Mouse (Mus musculus) MEL (cell line): ENCODE results near the gene Gid4. TPM values are rescaled to one million over a fixed set of nuclear protein-coding genes. Genes with fewer than 3 reads are reported as not detected.

Source experiments
- DNase-seq: peaks from one replicate; pipeline ENCODE4 v3.0.0; 2011; ENCODE audit warnings: low read depth, low spot score
- H3K27ac ChIP-seq: 2 replicates; pipeline ENCODE4 v1.5.1; 2012; ENCODE audit warnings: low read depth, mild to moderate bottlenecking, control low read depth, low read length, moderate library complexity; ENCODE audit not compliant: control insufficient read depth
- H3K27me3 ChIP-seq, 2 experiments: fragments of 150-350 bp in 1 of 2; sonication (generic) in 1 of 2; 2 replicates each; pipeline ENCODE4 v1.6.1; 2012; ENCODE audit warnings: low read length in 2 of 2, mild to moderate bottlenecking in 2 of 2, improper control_type of control experiment in 1 of 2, moderate library complexity in 1 of 2; ENCODE audit not compliant: insufficient read depth in 2 of 2, control insufficient read depth in 1 of 2
- H3K36me3 ChIP-seq, 2 experiments: 2 replicates each; pipeline ENCODE4 v1.6.1; 2012 to 2014; ENCODE audit warnings: low read length in 2 of 2, improper control_type of control experiment in 1 of 2, inconsistent platforms in 1 of 2, mild to moderate bottlenecking in 1 of 2; ENCODE audit not compliant: insufficient read depth in 2 of 2, control insufficient read depth in 1 of 2
- H3K4me1 ChIP-seq, 2 experiments: fragments of 150-350 bp in 1 of 2; sonication (generic) in 1 of 2; 2 replicates each; pipeline ENCODE4 v1.6.1; 2012; ENCODE audit warnings: low read length in 2 of 2, improper control_type of control experiment in 1 of 2, mild to moderate bottlenecking in 1 of 2; ENCODE audit not compliant: insufficient read depth in 2 of 2, control insufficient read depth in 1 of 2
- H3K4me3 ChIP-seq, 2 experiments: fragments of 150-350 bp in 1 of 2; sonication (generic) in 1 of 2; 2 replicates each; pipeline ENCODE4 v1.5.1; 2012; ENCODE audit warnings: low read depth in 2 of 2, low read length in 2 of 2, mild to moderate bottlenecking in 2 of 2, moderate library complexity in 2 of 2, control low read depth in 1 of 2, improper control_type of control experiment in 1 of 2; ENCODE audit not compliant: control insufficient read depth in 1 of 2, insufficient read depth in 1 of 2
- H3K79me2 ChIP-seq: 2 replicates; pipeline ENCODE4 v1.6.1; 2012; ENCODE audit warnings: mild to moderate bottlenecking, low read length, moderate library complexity; ENCODE audit not compliant: control insufficient read depth, poor library complexity, insufficient read depth
- H3K9ac ChIP-seq: 2 replicates; pipeline ENCODE4 v1.6.1; 2012; ENCODE audit warnings: low read depth, mild to moderate bottlenecking, control low read depth, low read length, moderate library complexity; ENCODE audit not compliant: control insufficient read depth, poor library complexity, severe bottlenecking
- H3K9me3 ChIP-seq: fragments of 150-350 bp; sonication (generic); replicated peaks from 2 replicates; pipeline ENCODE4 v1.6.1; 2012; ENCODE audit warnings: mild to moderate bottlenecking, low read length, improper control_type of control experiment, moderate library complexity; ENCODE audit not compliant: insufficient read depth
- BHLHE40 ChIP-seq: IDR thresholded peaks from 2 replicates; pipeline ENCODE4 v1.6.1; 2012; ENCODE audit warnings: low read depth, mild to moderate bottlenecking, inconsistent platforms, low read length, improper control_type of control experiment, borderline replicate concordance
- CHD2 ChIP-seq: IDR thresholded peaks from 2 replicates; pipeline ENCODE4 v1.6.1; 2011; ENCODE audit warnings: low read length, improper control_type of control experiment
- E2F4 ChIP-seq: IDR thresholded peaks from 2 replicates; pipeline ENCODE4 v1.6.1; 2011; ENCODE audit warnings: low read depth, low read length, improper control_type of control experiment, borderline replicate concordance
- EP300 ChIP-seq, 2 experiments: IDR thresholded peaks; 2 replicates each; pipeline ENCODE4 v1.6.1; 2011; ENCODE audit warnings: improper control_type of control experiment in 2 of 2, low read length in 2 of 2, low read depth in 1 of 2, mild to moderate bottlenecking in 1 of 2
- GABPA ChIP-seq: IDR thresholded peaks from 2 replicates; pipeline ENCODE4 v1.6.1; 2012; ENCODE audit warnings: low read depth, mild to moderate bottlenecking, inconsistent platforms, low read length, improper control_type of control experiment, moderate library complexity
- GATA1 ChIP-seq: IDR thresholded peaks from 2 replicates; pipeline ENCODE4 v1.6.1; 2011; ENCODE audit warnings: low read depth, low read length, improper control_type of control experiment
- JUND ChIP-seq: IDR thresholded peaks from 2 replicates; pipeline ENCODE4 v1.6.1; 2011; ENCODE audit warnings: low read depth, mild to moderate bottlenecking, improper control_type of control experiment, low read length
- KAT2A ChIP-seq: conservative IDR thresholded peaks from 2 replicates; pipeline ENCODE4 v1.6.1; 2012; ENCODE audit warnings: low read depth, low read length, improper control_type of control experiment, inconsistent platforms
- MAFK ChIP-seq: IDR thresholded peaks from 2 replicates; pipeline ENCODE4 v1.6.1; 2011; ENCODE audit warnings: low read depth, mild to moderate bottlenecking, low read length, improper control_type of control experiment, borderline replicate concordance
- MAX ChIP-seq: IDR thresholded peaks from 2 replicates; pipeline ENCODE4 v1.6.1; 2011; ENCODE audit warnings: low read length, improper control_type of control experiment
- MAZ ChIP-seq: IDR thresholded peaks from 2 replicates; pipeline ENCODE4 v1.6.1; 2012; ENCODE audit warnings: low read depth, mild to moderate bottlenecking, inconsistent platforms, low read length, improper control_type of control experiment
- MEF2A ChIP-seq: IDR thresholded peaks from 2 replicates; pipeline ENCODE4 v1.6.1; 2014; ENCODE audit warnings: low read depth, mild to moderate bottlenecking, inconsistent platforms, low read length, improper control_type of control experiment; ENCODE audit not compliant: poor library complexity, insufficient replicate concordance, severe bottlenecking; ENCODE audit errors: extremely low read depth
- MYC ChIP-seq: IDR thresholded peaks from 2 replicates; pipeline ENCODE4 v1.6.1; 2011; ENCODE audit warnings: low read depth, mild to moderate bottlenecking, low read length, improper control_type of control experiment, moderate library complexity
- NELFE ChIP-seq: IDR thresholded peaks from 2 replicates; pipeline ENCODE4 v1.6.1; 2011; ENCODE audit warnings: low read depth, low read length, improper control_type of control experiment
- NRF1 ChIP-seq: IDR thresholded peaks from 2 replicates; pipeline ENCODE4 v1.6.1; 2014; ENCODE audit warnings: low read depth, mild to moderate bottlenecking, inconsistent platforms, low read length, improper control_type of control experiment, moderate library complexity; ENCODE audit not compliant: poor library complexity, insufficient read depth, severe bottlenecking
- SIN3A ChIP-seq: IDR thresholded peaks from 2 replicates; pipeline ENCODE4 v1.6.1; 2012; ENCODE audit warnings: low read length, improper control_type of control experiment, inconsistent platforms
- SMC3 ChIP-seq: IDR thresholded peaks from 2 replicates; pipeline ENCODE4 v1.6.1; 2011; ENCODE audit warnings: low read depth, low read length, improper control_type of control experiment
- USF2 ChIP-seq, 2 experiments: IDR thresholded peaks; 2 replicates each; pipeline ENCODE4 v1.6.1; 2011 to 2012; ENCODE audit warnings: improper control_type of control experiment in 2 of 2, low read length in 2 of 2, borderline replicate concordance in 1 of 2, inconsistent platforms in 1 of 2, low read depth in 1 of 2, mild to moderate bottlenecking in 1 of 2; ENCODE audit not compliant: insufficient read depth in 1 of 2
- ZC3H11A ChIP-seq: IDR thresholded peaks from 2 replicates; pipeline ENCODE4 v1.6.1; 2012; ENCODE audit warnings: low read depth, mild to moderate bottlenecking, inconsistent platforms, low read length, improper control_type of control experiment
- ZMIZ1 ChIP-seq: IDR thresholded peaks from 2 replicates; pipeline ENCODE4 v1.6.1; 2012; ENCODE audit warnings: low read depth, mild to moderate bottlenecking, inconsistent platforms, low read length, improper control_type of control experiment, moderate library complexity
- polyA plus RNA-seq, 2 experiments: library from polyadenylated mRNA; stranded (reverse) in 1 of 2; unstranded in 1 of 2; fragments of >175 nt in 1 of 2; fragments of >200 nt in 1 of 2; gene quantifications; 2 replicates each; pipeline versions ENCODE4 v1.2.1 to v1.2.4; 2012; ENCODE audit warnings: low replicate concordance in 2 of 2, low read depth in 1 of 2; ENCODE audit not compliant: insufficient read length in 2 of 2, insufficient read depth in 1 of 2, missing spikeins in 1 of 2
- total RNA-seq: library from RNA; depleted of rRNA; stranded (reverse); fragments of 300-350 nt; gene quantifications from 2 replicates; pipeline ENCODE4 v1.2.3, GENCODE M21; 2012

The Gid4 gene
- total and polyA plus RNA-seq, 3 experiments = 25.3 to 114 (median 28.6) TPM

DNA sequence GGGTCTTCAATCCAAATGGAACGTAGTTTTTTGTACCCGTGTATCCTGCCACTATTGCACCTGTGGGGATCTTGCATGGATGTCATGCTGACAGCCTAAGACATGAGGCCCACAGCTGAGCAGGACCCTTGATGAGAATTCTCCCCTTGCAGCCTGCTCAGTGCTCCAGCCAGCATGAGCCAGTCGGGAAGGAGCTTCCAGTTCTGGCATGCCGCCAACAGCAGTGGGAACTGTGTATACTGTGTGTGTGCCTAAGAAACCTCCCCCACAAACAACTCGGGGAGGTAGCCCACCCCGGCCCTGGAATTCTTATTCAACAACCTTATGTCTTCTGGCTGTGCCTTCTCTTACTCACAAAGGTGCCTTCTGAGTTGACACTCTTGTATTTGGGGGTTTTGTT is 20.4 kb upstream of the Gid4 start:
- Histone ChIP-seq H3K9ac (no peak overlapping the region), H3K9me3 (no peaks in the 10 kb centered on the region), H3K79me2 (no peaks in the 10 kb centered on the region), H3K4me3 (no peak overlapping the region), H3K27ac (no peak overlapping the region), H3K27me3 (no peaks in the 10 kb centered on the region), H3K4me1 (no peaks in the 10 kb centered on the region), H3K36me3 (no peaks in the 10 kb centered on the region)
- TF ChIP-seq USF2 (IDR thresholded peaks at IDR 0.05; ENCODE audit: borderline replicate concordance in 1 of 2, insufficient read depth in 1 of 2, low read depth in 1 of 2, low read length in 2 of 2) (no peak), ZC3H11A (no peak), CHD2 (no peak), NELFE (no peak), MEF2A (no peak), BHLHE40 (no peak), MAZ (no peak), GABPA (no peak), ZMIZ1 (no peak), MAFK (no peak), KAT2A (no peak)
- no peak for DNase-seq

DNA sequence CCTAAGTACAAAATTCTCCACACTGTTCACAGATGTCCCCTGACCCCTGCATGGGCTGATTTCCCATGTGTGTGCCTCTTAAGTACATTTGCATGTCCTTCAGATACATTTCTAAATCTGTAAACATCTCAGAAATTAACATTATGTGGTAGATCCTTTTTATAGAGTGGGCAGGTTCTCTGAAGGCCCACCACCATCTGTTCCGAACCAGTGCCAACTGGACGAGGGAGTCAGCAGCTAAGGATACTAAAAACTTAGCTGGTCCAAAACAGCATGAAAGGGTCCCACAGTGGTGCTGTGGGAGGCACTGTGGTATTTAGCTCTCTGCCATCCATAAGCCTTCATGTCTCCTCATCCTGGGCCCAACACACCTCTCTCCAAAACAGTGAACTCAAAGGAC is 19.8 kb upstream of the Gid4 start:
- H3K79me2 ChIP-seq = no peaks in the 10 kb centered on the region
- no peaks in the 10 kb centered on the region for H3K9me3 ChIP-seq
- no peaks in the 10 kb centered on the region for H3K4me1 ChIP-seq
- no peak overlapping the region for H3K4me3 ChIP-seq
- H3K36me3 ChIP-seq = no peaks in the 10 kb centered on the region; a peak in 1 of 4 replicates
- no peak for DNase-seq
- no peaks in the 10 kb centered on the region for H3K27me3 ChIP-seq
- H3K9ac ChIP-seq = no peak overlapping the region
- no peak overlapping the region for H3K27ac ChIP-seq
- no peak for TF ChIP-seq MAX
- TF ChIP-seq USF2 (IDR thresholded peaks at IDR 0.05; ENCODE audit: borderline replicate concordance in 1 of 2, insufficient read depth in 1 of 2, low read depth in 1 of 2, low read length in 2 of 2) = no peak
- TF ChIP-seq JUND = no peak
- TF ChIP-seq MAZ = no peak
- no peak for TF ChIP-seq SMC3
- no peak for TF ChIP-seq E2F4
- no peak for TF ChIP-seq BHLHE40
- no peak for TF ChIP-seq MYC
- no peak for TF ChIP-seq ZMIZ1
- TF ChIP-seq NELFE = no peak
- no peak for TF ChIP-seq MEF2A
- no peak for TF ChIP-seq SIN3A
- no peak for TF ChIP-seq NRF1
- no peak for TF ChIP-seq EP300 (IDR thresholded peaks at IDR 0.05; ENCODE audit: low read depth in 1 of 2, low read length in 2 of 2)
- no peak for TF ChIP-seq CHD2
- TF ChIP-seq GATA1 = no peak
- TF ChIP-seq, all 39 proteins: peak for 0
